Mouse (Mus musculus) liver, embryonic 15.5 days (tissue): ENCODE results near the gene Akip1. TPM values are rescaled to one million over a fixed set of nuclear protein-coding genes. Genes with fewer than 3 reads are reported as not detected.

Experiments used
- ATAC-seq: fragments of 200-750 bp; cut with Nextera tagmentation; 2 replicates; pipeline ENCODE4 v1.8.0; 2017; ENCODE audit warnings: moderate number of reproducible peaks, mild to moderate bottlenecking, moderate library complexity; ENCODE audit not compliant: insufficient read depth
- H3K27ac ChIP-seq: fragments of 300-500 bp; sonication (generic); replicated peaks from 2 replicates; pipeline ENCODE4 v1.5.1; 2015; ENCODE audit warnings: mild to moderate bottlenecking, inconsistent platforms
- H3K27me3 ChIP-seq: fragments of 300-500 bp; sonication (generic); 2 replicates; pipeline ENCODE4 v1.6.1; 2015; ENCODE audit warnings: mild to moderate bottlenecking, inconsistent platforms
- H3K36me3 ChIP-seq: fragments of 300-500 bp; sonication (generic); replicated peaks from 2 replicates; pipeline ENCODE4 v1.6.1; 2015; ENCODE audit warnings: moderate library complexity, mild to moderate bottlenecking, inconsistent platforms
- H3K4me1 ChIP-seq: fragments of 300-500 bp; sonication (generic); replicated peaks from 2 replicates; pipeline ENCODE4 v1.6.1; 2015; ENCODE audit warnings: inconsistent platforms
- H3K4me2 ChIP-seq: fragments of 300-500 bp; sonication (generic); 2 replicates; pipeline ENCODE4 v1.6.1; 2015; ENCODE audit warnings: moderate library complexity, mild to moderate bottlenecking, inconsistent platforms
- H3K4me3 ChIP-seq: fragments of 300-500 bp; sonication (generic); replicated peaks from 2 replicates; pipeline ENCODE4 v1.5.1; 2015; ENCODE audit warnings: mild to moderate bottlenecking, inconsistent platforms
- H3K9ac ChIP-seq: fragments of 300-500 bp; sonication (generic); 2 replicates; pipeline ENCODE4 v1.6.1; 2015; ENCODE audit warnings: moderate library complexity, mild to moderate bottlenecking, inconsistent platforms
- H3K9me3 ChIP-seq: fragments of 300-500 bp; sonication (generic); replicated peaks from 2 replicates; pipeline ENCODE4 v1.6.1; 2016; ENCODE audit warnings: inconsistent platforms
- WGBS: fragments of 180-500 bp; shearing (Covaris S2); methylation state at CpG from one replicate; pipeline ENCODE4 v1.1.7; 2015; ENCODE audit warnings: mixed read lengths; ENCODE audit not compliant: insufficient replicate concordance; 5-methylcytosine and 5-hydroxymethylcytosine counted together
- polyA plus RNA-seq: library from polyadenylated mRNA; unstranded; fragments of >200 nt; fragmentation: Nextera tagmentation; extraction: Ambion mirVana; gene quantifications from 2 replicates; pipeline ENCODE4 v1.2.1, GENCODE M21; 2015

The Akip1 gene
- polyA plus RNA-seq, 1 experiment from 2014 or later = 36.1 TPM

- 71% methylated on average over 3 of the region's 3 CpGs for WGBS
- H3K9me3 ChIP-seq = no peaks in the 10 kb centered on the region
- H3K9ac ChIP-seq = no peak overlapping the region
- H3K4me1 ChIP-seq = peaks cover 24% of the 10 kb centered on the region
- no peak overlapping the region for H3K4me2 ChIP-seq
- H3K27me3 ChIP-seq = no peaks in the 10 kb centered on the region
- no peak overlapping the region for H3K4me3 ChIP-seq
- H3K36me3 ChIP-seq = peaks cover 56% of the 10 kb centered on the region
- H3K27ac ChIP-seq = no peak overlapping the region
- ATAC-seq = no peak
Observed at GRCm38 (mm10) chr7:109708961-109709382, 5.5 kb downstream of the Akip1 start.

- H3K9me3 ChIP-seq = no peaks in the 10 kb centered on the region
- H3K27ac ChIP-seq = no peak overlapping the region
- no peak for ATAC-seq
- peaks cover 15% of the 10 kb centered on the region; the same call in 1 of the 2 replicates for H3K4me1 ChIP-seq
- no peaks in the 10 kb centered on the region for H3K27me3 ChIP-seq
- H3K36me3 ChIP-seq = peaks cover 56% of the 10 kb centered on the region
- no peak overlapping the region for H3K9ac ChIP-seq
- no peak overlapping the region for H3K4me3 ChIP-seq
- H3K4me2 ChIP-seq = no peak overlapping the region
- 58% methylated on average over 1 of the region's 1 CpGs for WGBS
Observed at GRCm38 (mm10) chr7:109710069-109710468, 6.6 kb downstream of the Akip1 start.

GRCm38 (mm10) chr7:109712198-109712597, 8.7 kb downstream of the Akip1 start:
- H3K9ac ChIP-seq = no peak overlapping the region
- ATAC-seq = no peak
- no peak overlapping the region for H3K4me2 ChIP-seq
- peaks cover 55% of the 10 kb centered on the region for H3K36me3 ChIP-seq
- H3K9me3 ChIP-seq = no peaks in the 10 kb centered on the region
- H3K4me3 ChIP-seq = no peak overlapping the region
- whole genome bisulfite sequencing = 88% methylated on average over 7 of the region's 7 CpGs
- H3K27ac ChIP-seq = no peak overlapping the region
- no peaks in the 10 kb centered on the region for H3K27me3 ChIP-seq
- peaks cover 7% of the 10 kb centered on the region; the same call in 1 of the 2 replicates for H3K4me1 ChIP-seq

GRCm38 (mm10) chr7:109713434-109713982, 10.0 kb downstream of the Akip1 start:
- H3K9me3 ChIP-seq = no peaks in the 10 kb centered on the region
- no peak overlapping the region for H3K4me2 ChIP-seq
- ATAC-seq = no peak
- H3K4me3 ChIP-seq = no peak overlapping the region
- H3K27ac ChIP-seq = no peak overlapping the region
- H3K4me1 ChIP-seq = no peaks in the 10 kb centered on the region
- H3K36me3 ChIP-seq = peaks cover 42% of the 10 kb centered on the region
- 64% methylated on average over 2 of the region's 2 CpGs for WGBS
- H3K9ac ChIP-seq = no peak overlapping the region
- H3K27me3 ChIP-seq = no peaks in the 10 kb centered on the region

- H3K27ac ChIP-seq = no peak overlapping the region
- no peak overlapping the region for H3K4me2 ChIP-seq
- no peaks in the 10 kb centered on the region for H3K4me1 ChIP-seq
- no peaks in the 10 kb centered on the region for H3K27me3 ChIP-seq
- H3K9me3 ChIP-seq = 0 out of 2 replicates have a peak, but pooled peaks cover 3% of the 10 kb centered on the region
- no peak overlapping the region for H3K4me3 ChIP-seq
- no peaks in the 10 kb centered on the region for H3K36me3 ChIP-seq
- H3K9ac ChIP-seq = no peak overlapping the region
- no peak for ATAC-seq
- 57% methylated on average over 9 of the region's 9 CpGs for WGBS
Observed at GRCm38 (mm10) chr7:109719286-109719685, 15.8 kb downstream of the Akip1 start.

- 0 out of 2 replicates have a peak, but pooled peaks cover 3% of the 10 kb centered on the region for H3K9me3 ChIP-seq
- ATAC-seq = no peak
- WGBS = 80% methylated on average over 2 of the region's 2 CpGs
Observed at GRCm38 (mm10) chr7:109722618-109723017, 19.1 kb downstream of the Akip1 start.

GRCm38 (mm10) chr7:109723114-109723513, 19.6 kb downstream of the Akip1 start:
- no peak overlapping the region for H3K9ac ChIP-seq
- ATAC-seq = no peak
- H3K4me3 ChIP-seq = no peak overlapping the region
- H3K9me3 ChIP-seq = 0 out of 2 replicates have a peak, but pooled peaks cover 3% of the 10 kb centered on the region
- no peaks in the 10 kb centered on the region for H3K4me1 ChIP-seq
- WGBS = 81% methylated on average over 8 of the region's 8 CpGs
- H3K27me3 ChIP-seq = no peaks in the 10 kb centered on the region
- H3K4me2 ChIP-seq = no peak overlapping the region
- H3K36me3 ChIP-seq = no peaks in the 10 kb centered on the region
- no peak overlapping the region for H3K27ac ChIP-seq

More at GRCm38 (mm10) chr7:109722618-109723017, 19.1 kb downstream of the Akip1 start:
- H3K27ac ChIP-seq = no peak overlapping the region
- H3K27me3 ChIP-seq = no peaks in the 10 kb centered on the region
- H3K4me2 ChIP-seq = no peak overlapping the region
- no peak overlapping the region for H3K9ac ChIP-seq
- no peak overlapping the region for H3K4me3 ChIP-seq
- H3K36me3 ChIP-seq = no peaks in the 10 kb centered on the region
- no peaks in the 10 kb centered on the region for H3K4me1 ChIP-seq

- Histone ChIP-seq H3K27ac (no peak within 1 kb of the TSS), H3K36me3 (no peaks in the 10 kb centered on the region), H3K9me3 (0 out of 2 replicates have a peak, but pooled peaks cover 3% of the 10 kb centered on the region), H3K4me3 (no peak within 1 kb of the TSS), H3K4me1 (no peaks in the 10 kb centered on the region), H3K4me2 (no peak within 1 kb of the TSS), H3K9ac (no peak within 1 kb of the TSS), H3K27me3 (no peaks in the 10 kb centered on the region)
- no peak for ATAC-seq
- 79% methylated on average over 5 of the region's 5 CpGs for WGBS
Observed at GRCm38 (mm10) chr7:109723697-109724096, 20.2 kb downstream of the Akip1 start, which contains the start of gene BC051019. Gene BC051019 (minus strand): TSS chr7:109723850.

GRCm38 (mm10) chr7:109731626-109732025, 28.1 kb downstream of the Akip1 start, which contains the start of gene Ascl3:
Gene Ascl3 (minus strand): TSS chr7:109731726.
- Histone ChIP-seq H3K4me1 (no peaks in the 10 kb centered on the region), H3K27me3 (no peaks in the 10 kb centered on the region), H3K36me3 (peaks cover 10% of the 10 kb centered on the region; the same call in 1 of the 2 replicates), H3K4me2 (no peak within 1 kb of the TSS), H3K9ac (no peak within 1 kb of the TSS), H3K9me3 (no peaks in the 10 kb centered on the region), H3K4me3 (no peak within 1 kb of the TSS), H3K27ac (no peak within 1 kb of the TSS)
- WGBS = 67% methylated on average over 5 of the region's 5 CpGs
- no peak for ATAC-seq

- 64% methylated on average over 4 of the region's 4 CpGs for WGBS
- no peak overlapping the region for H3K4me2 ChIP-seq
Observed at GRCm38 (mm10) chr7:109734806-109735205, 31.3 kb downstream of the Akip1 start.

GRCm38 (mm10) chr7:109739822-109740370, 36.4 kb downstream of the Akip1 start:
- Histone ChIP-seq H3K9ac (no peak overlapping the region), H3K9me3 (no peaks in the 10 kb centered on the region), H3K4me2 (no peak overlapping the region), H3K27ac (no peak overlapping the region), H3K4me3 (no peak overlapping the region), H3K4me1 (no peaks in the 10 kb centered on the region), H3K36me3 (peaks cover 51% of the 10 kb centered on the region), H3K27me3 (no peaks in the 10 kb centered on the region)
- 60% methylated on average over 5 of the region's 5 CpGs for WGBS
- no peak for ATAC-seq

More at GRCm38 (mm10) chr7:109734806-109735205, 31.3 kb downstream of the Akip1 start:
- no peaks in the 10 kb centered on the region for H3K9me3 ChIP-seq
- no peak for ATAC-seq
- peaks cover 18% of the 10 kb centered on the region; the same call in 1 of the 2 replicates for H3K36me3 ChIP-seq
- H3K4me3 ChIP-seq = no peak overlapping the region
- H3K27me3 ChIP-seq = no peaks in the 10 kb centered on the region
- H3K27ac ChIP-seq = no peak overlapping the region
- H3K4me1 ChIP-seq = no peaks in the 10 kb centered on the region
- H3K9ac ChIP-seq = no peak overlapping the region
